Mouse (Mus musculus): ENCODE results near the gene E330017A01Rik. TPM values are rescaled to one million over a fixed set of nuclear protein-coding genes. Genes with fewer than 3 reads are reported as not detected.

Gene E330017A01Rik
- polyA plus RNA-seq, 1 experiment from 2014 or later, result not detected

DNA sequence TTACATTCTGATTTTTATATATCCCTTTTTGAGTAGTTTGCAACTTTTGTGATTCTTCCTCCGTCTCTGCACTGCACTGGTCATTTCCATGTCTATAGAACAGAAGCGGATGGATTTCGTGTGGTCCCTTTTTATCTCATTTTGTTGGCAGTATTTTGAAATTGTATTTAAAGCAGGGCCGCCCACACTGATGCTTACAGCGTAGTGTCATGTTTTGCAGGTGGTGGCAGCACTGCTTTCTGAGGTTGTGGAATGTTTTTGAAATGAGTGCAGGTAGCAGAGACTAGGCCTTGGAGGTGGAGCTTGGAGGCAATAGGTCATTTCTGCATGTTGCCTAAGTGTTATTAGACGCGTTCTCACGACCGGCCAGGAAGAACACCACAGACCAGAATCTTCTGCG is 11.4 kb upstream of the E330017A01Rik start:
- no peak overlapping the region for H3K9ac ChIP-seq (replicated peaks; ENCODE audit: low read depth)
- ATAC-seq, result no peak
- no peak overlapping the region for H3K4me3 ChIP-seq (ENCODE audit: low read depth, low read length)
- no peaks in the 10 kb centered on the region for H3K4me1 ChIP-seq (ENCODE audit: insufficient read depth, low read depth, low read length)
- H3K4me2 ChIP-seq (replicated peaks; ENCODE audit: low read depth, low read length), result no peak overlapping the region
- H3K27ac ChIP-seq (ENCODE audit: low read length), result no peak overlapping the region
- DNase-seq (ENCODE audit: low spot score), result no peak
- no peaks in the 10 kb centered on the region for H3K36me3 ChIP-seq (ENCODE audit: insufficient read depth, low read length)
- TF ChIP-seq EP300 (IDR thresholded peaks at IDR 0.05) (no peak), CTCF (IDR thresholded peaks at IDR 0.05) (no peak)
- 94% methylated on average over 10 of the region's 10 CpGs for WGBS
- no peaks in the 10 kb centered on the region for H3K9me3 ChIP-seq (ENCODE audit: low read length)
- no peaks in the 10 kb centered on the region for H3K27me3 ChIP-seq (replicated peaks; ENCODE audit: insufficient read depth, low read length)

DNA sequence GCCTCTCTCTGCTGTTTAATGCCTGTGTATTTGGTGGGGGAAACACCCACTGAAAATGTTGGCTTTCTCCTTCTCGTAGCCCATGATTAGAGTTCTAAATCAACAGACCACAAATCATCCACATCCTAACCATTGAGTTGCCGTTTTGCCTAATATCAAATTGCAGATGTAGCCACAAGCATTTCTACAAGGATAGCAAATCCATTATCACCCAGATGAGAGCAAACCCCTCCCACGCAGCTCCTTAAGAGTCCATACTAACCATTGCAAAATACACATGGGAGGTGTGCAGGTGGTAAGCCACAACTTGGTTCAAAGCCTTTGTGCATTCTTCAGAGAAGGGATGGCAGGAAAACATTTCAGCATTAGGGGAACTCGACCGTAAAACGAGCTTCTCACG is 523 bp downstream of the E330017A01Rik start:
- Histone ChIP-seq H3K4me3 (ENCODE audit: low read depth, low read length) (no peak overlapping the region), H3K4me2 (replicated peaks; ENCODE audit: low read depth, low read length) (no peak overlapping the region), H3K27ac (ENCODE audit: low read length) (no peak overlapping the region), H3K36me3 (ENCODE audit: insufficient read depth, low read length) (no peaks in the 10 kb centered on the region), H3K9me3 (ENCODE audit: low read length) (no peaks in the 10 kb centered on the region), H3K27me3 (replicated peaks; ENCODE audit: insufficient read depth, low read length) (no peaks in the 10 kb centered on the region), H3K4me1 (ENCODE audit: insufficient read depth, low read depth, low read length) (no peaks in the 10 kb centered on the region), H3K9ac (replicated peaks; ENCODE audit: low read depth) (no peak overlapping the region)
- TF ChIP-seq CTCF (IDR thresholded peaks at IDR 0.05) (no peak), EP300 (IDR thresholded peaks at IDR 0.05) (no peak)
- 77% methylated on average over 7 of the region's 7 CpGs for WGBS
- DNase-seq (ENCODE audit: low spot score) (no peak), ATAC-seq (no peak)

DNA sequence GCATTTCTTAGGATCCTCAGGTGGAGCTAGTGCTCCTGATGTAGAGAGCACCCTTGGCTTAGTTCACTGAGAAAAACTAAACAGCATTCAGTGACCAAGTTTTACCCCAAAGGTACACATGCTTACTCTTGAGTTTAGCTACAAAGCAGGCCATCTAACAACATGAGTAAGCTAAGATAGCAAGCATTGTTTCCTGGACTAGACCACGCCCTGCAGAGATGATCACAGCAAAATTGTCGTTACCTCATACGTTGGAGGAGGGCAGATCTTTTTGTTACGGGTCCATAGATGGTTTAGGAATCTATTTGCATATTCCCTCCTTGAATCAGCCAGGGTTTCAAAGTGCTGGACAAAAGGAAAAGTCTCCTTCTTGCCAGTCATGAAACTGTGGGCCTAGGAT is 1.1 kb downstream of the E330017A01Rik start:
- DNase-seq (ENCODE audit: low spot score) (no peak), ATAC-seq (no peak)
- Histone ChIP-seq H3K36me3 (ENCODE audit: insufficient read depth, low read length) (no peaks in the 10 kb centered on the region), H3K9me3 (ENCODE audit: low read length) (no peaks in the 10 kb centered on the region), H3K4me1 (ENCODE audit: insufficient read depth, low read depth, low read length) (no peaks in the 10 kb centered on the region), H3K27me3 (replicated peaks; ENCODE audit: insufficient read depth, low read length) (no peaks in the 10 kb centered on the region), H3K27ac (ENCODE audit: low read length) (no peak overlapping the region), H3K9ac (replicated peaks; ENCODE audit: low read depth) (no peak overlapping the region), H3K4me2 (replicated peaks; ENCODE audit: low read depth, low read length) (no peak overlapping the region), H3K4me3 (ENCODE audit: low read depth, low read length) (no peak overlapping the region)
- TF ChIP-seq EP300 (IDR thresholded peaks at IDR 0.05), result no peak
- no peak for TF ChIP-seq CTCF (IDR thresholded peaks at IDR 0.05)
- WGBS, result 72% methylated on average over 4 of the region's 4 CpGs

DNA sequence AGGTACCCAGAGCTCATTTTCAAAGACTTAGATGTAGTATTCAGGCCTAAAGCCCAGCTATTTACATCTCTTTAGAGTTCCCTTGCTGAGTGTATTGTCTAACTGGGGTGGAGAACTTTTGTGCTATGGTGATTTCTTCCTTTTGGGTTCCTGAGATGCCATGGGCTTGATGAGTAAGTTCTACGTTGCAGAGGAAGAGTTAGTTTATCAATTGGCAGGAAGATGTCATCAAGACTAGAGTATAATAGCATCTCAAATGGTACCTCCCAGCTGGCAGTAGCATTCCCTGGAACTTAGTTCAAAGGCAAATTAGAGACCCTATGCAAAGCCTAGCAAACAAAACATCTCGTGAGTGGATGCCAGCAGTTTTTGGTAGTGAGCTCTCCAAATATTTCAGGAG is 2.7 kb downstream of the E330017A01Rik start:
- no peak for TF ChIP-seq CTCF (IDR thresholded peaks at IDR 0.05)
- TF ChIP-seq EP300 (IDR thresholded peaks at IDR 0.05), result no peak
- DNase-seq (ENCODE audit: low spot score), result no peak
- Histone ChIP-seq H3K27ac (ENCODE audit: low read length) (no peak overlapping the region), H3K27me3 (replicated peaks; ENCODE audit: insufficient read depth, low read length) (no peaks in the 10 kb centered on the region), H3K4me1 (ENCODE audit: insufficient read depth, low read depth, low read length) (no peaks in the 10 kb centered on the region), H3K9ac (replicated peaks; ENCODE audit: low read depth) (no peak overlapping the region), H3K9me3 (ENCODE audit: low read length) (no peaks in the 10 kb centered on the region), H3K4me3 (ENCODE audit: low read depth, low read length) (no peak overlapping the region), H3K36me3 (ENCODE audit: insufficient read depth, low read length) (no peaks in the 10 kb centered on the region), H3K4me2 (replicated peaks; ENCODE audit: low read depth, low read length) (no peak overlapping the region)
- WGBS, result 41% methylated on average over 2 of the region's 2 CpGs
- no peak for ATAC-seq

DNA sequence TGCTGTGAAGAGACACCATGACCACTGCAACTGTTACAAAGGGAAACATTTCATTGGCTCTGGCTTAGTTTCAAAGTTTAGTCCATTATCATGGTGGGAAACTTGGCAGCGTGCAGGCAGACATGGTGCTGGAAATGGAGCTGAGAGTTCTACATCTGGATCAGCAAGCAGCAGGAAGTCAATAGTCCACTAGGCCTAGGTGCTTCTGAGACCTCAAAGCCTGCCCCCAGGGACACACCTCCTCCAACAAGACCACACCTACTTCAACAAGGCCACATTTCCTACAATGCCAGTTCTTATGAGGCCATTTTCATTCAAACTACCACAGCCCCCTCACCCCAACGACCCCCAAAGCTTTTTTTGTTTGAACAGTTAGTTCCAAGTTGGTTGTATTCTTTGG is 8.8 kb downstream of the E330017A01Rik start:
- ATAC-seq, result no peak

DNA sequence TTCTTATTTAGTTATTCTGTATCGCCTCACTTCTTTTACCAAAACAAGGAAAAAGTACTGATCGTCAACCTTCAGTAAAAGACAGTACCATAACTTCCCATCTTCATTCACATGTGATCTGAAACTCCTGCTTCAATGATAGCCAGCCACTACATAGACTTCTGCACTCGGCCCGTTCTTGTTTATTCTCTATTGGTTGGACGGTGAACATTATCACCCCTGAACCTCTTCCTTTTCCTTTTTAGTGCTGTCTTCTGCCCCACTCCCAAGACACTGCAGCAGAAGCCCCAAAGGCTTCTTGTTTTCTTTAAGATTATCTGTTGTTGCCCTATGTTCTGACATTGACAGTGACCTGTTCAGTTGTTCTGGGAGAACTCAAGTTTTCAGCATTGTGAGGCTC is 9.6 kb downstream of the E330017A01Rik start:
- no peaks in the 10 kb centered on the region for H3K27me3 ChIP-seq (replicated peaks; ENCODE audit: insufficient read depth, low read length)
- no peak overlapping the region for H3K9ac ChIP-seq (replicated peaks; ENCODE audit: low read depth)
- no peaks in the 10 kb centered on the region for H3K36me3 ChIP-seq (ENCODE audit: insufficient read depth, low read length)
- H3K27ac ChIP-seq (ENCODE audit: low read length), result no peak overlapping the region
- DNase-seq (ENCODE audit: low spot score), result no peak
- TF ChIP-seq CTCF (IDR thresholded peaks at IDR 0.05), result no peak
- TF ChIP-seq EP300 (IDR thresholded peaks at IDR 0.05), result no peak
- no peak overlapping the region for H3K4me2 ChIP-seq (replicated peaks; ENCODE audit: low read depth, low read length)
- H3K4me3 ChIP-seq (ENCODE audit: low read depth, low read length), result no peak overlapping the region
- H3K9me3 ChIP-seq (ENCODE audit: low read length), result no peaks in the 10 kb centered on the region
- 86% methylated on average over 5 of the region's 5 CpGs for WGBS
- no peak for ATAC-seq
- H3K4me1 ChIP-seq (ENCODE audit: insufficient read depth, low read depth, low read length), result no peaks in the 10 kb centered on the region

More for the DNA sequence above, 8.8 kb downstream of the E330017A01Rik start:
- no peak overlapping the region for H3K4me3 ChIP-seq (ENCODE audit: low read depth, low read length)
- WGBS, result 51% methylated on average over 2 of the region's 2 CpGs
- H3K4me2 ChIP-seq (replicated peaks; ENCODE audit: low read depth, low read length), result no peak overlapping the region
- no peaks in the 10 kb centered on the region for H3K27me3 ChIP-seq (replicated peaks; ENCODE audit: insufficient read depth, low read length)
- no peaks in the 10 kb centered on the region for H3K4me1 ChIP-seq (ENCODE audit: insufficient read depth, low read depth, low read length)
- no peaks in the 10 kb centered on the region for H3K9me3 ChIP-seq (ENCODE audit: low read length)
- TF ChIP-seq EP300 (IDR thresholded peaks at IDR 0.05) (no peak), CTCF (IDR thresholded peaks at IDR 0.05) (no peak)
- H3K36me3 ChIP-seq (ENCODE audit: insufficient read depth, low read length), result no peaks in the 10 kb centered on the region
- DNase-seq (ENCODE audit: low spot score), result no peak
- H3K27ac ChIP-seq (ENCODE audit: low read length), result no peak overlapping the region
- H3K9ac ChIP-seq (replicated peaks; ENCODE audit: low read depth), result no peak overlapping the region

DNA sequence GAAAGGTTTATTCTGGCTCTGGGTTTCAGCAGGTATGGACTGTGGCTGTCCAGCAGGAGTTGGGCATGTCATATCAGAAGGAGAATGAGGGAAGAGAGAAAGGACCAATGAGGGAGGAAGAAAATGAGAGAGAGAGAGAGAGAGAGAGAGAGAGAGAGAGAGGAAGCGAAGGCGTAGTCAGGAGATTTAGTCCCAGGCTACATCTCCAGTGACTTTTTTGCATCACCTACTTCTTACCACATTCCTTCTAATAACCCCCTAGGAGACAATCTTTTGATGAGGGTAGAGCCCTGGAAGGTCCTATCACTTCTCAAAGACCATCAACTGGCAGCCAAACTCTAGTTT is 10.2 kb downstream of the E330017A01Rik start:
- Histone ChIP-seq H3K4me1 (ENCODE audit: insufficient read depth, low read depth, low read length) (no peaks in the 10 kb centered on the region), H3K27me3 (replicated peaks; ENCODE audit: insufficient read depth, low read length) (no peaks in the 10 kb centered on the region), H3K4me2 (replicated peaks; ENCODE audit: low read depth, low read length) (no peak overlapping the region), H3K27ac (ENCODE audit: low read length) (no peak overlapping the region), H3K9ac (replicated peaks; ENCODE audit: low read depth) (no peak overlapping the region), H3K36me3 (ENCODE audit: insufficient read depth, low read length) (no peaks in the 10 kb centered on the region), H3K4me3 (ENCODE audit: low read depth, low read length) (no peak overlapping the region), H3K9me3 (ENCODE audit: low read length) (no peaks in the 10 kb centered on the region)
- 86% methylated on average over 2 of the region's 2 CpGs for WGBS
- no peak for ATAC-seq
- DNase-seq (ENCODE audit: low spot score), result no peak
- TF ChIP-seq EP300 (IDR thresholded peaks at IDR 0.05), result no peak
- TF ChIP-seq CTCF (IDR thresholded peaks at IDR 0.05), result no peak
